Mouse (Mus musculus): ENCODE data around the gene Ptpn1.

Gene Ptpn1

DNA sequence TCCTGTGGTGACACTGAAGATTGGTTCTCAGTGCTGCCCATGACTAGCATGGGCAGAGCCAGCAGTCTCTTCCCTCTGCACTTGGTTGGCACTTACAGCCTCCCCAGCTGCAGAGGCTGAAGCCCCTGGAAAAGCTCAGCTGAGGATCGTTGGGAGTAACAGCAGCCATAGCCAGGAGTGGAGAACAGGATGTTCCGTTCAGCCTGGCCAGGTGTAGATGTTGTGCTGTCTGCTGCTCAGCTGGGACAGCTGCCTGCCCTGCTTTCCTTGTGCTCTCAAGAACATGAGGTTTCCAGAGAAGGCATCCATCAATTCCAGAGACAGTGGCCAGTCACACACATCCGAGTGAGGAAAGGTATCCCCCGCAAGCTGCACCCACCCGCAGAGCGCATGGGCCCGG lies 36.6 kb downstream of the Ptpn1 start:
- no peak for DNase-seq (ENCODE audit: low read depth in 2 of 2, low spot score in 2 of 2)

DNA sequence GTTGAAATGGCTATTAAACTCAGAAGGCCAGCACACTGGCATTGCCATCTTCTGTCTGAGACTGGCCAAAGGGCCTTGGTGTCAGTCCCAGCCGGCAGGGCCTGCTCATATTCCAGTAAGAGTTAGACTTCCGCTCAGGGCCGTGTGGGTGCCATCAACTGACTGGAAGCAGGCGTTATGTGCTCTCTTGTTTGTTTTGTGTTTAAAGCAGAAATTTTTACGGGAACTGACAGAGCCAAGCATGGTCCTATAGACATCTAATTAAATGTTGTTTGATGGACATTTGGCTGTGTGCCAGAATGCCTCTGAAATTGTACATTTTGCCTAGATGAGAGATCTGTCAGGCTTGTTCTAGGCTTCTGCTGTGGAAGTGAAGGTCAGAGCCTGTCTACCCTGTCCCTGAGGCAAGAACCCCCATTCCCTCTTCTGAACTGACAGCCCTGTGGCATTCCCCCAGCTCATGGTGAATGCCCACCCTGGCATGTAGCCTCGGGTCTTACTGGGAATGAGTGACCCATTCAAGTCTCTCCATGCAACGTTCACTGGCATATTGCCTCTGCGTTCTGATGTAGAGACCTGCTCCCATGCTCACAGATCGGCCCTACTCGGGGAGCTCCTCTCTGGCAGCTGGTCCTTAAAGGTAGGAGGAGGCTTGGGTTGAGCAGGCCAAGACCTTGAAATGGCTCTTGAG lies 38.1 kb downstream of the Ptpn1 start:
- no peak for DNase-seq (ENCODE audit: low read depth in 2 of 2, low spot score in 2 of 2)

DNA sequence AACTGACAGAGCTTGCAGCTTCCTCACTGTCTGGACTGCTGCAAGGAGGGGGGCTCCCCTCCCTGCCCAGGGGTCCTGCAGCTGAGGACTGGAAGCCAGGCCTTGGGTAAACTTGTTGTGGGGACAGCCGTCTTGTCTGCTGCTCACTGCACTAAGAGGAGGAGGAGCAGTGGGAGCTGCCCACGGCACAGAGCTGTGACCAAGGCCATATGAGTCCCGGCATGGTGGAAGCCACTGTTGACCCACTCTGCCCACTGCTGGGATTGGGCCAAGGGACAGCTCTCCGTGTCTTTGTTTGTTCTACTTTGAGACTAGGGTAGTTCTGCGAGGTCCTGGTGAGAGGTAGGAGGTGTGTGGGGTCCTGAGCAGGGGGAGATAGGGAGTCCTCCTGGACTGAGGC lies 40.3 kb downstream of the Ptpn1 start:
- DNase-seq (ENCODE audit: low read depth in 2 of 2, low spot score in 2 of 2): no peak

DNA sequence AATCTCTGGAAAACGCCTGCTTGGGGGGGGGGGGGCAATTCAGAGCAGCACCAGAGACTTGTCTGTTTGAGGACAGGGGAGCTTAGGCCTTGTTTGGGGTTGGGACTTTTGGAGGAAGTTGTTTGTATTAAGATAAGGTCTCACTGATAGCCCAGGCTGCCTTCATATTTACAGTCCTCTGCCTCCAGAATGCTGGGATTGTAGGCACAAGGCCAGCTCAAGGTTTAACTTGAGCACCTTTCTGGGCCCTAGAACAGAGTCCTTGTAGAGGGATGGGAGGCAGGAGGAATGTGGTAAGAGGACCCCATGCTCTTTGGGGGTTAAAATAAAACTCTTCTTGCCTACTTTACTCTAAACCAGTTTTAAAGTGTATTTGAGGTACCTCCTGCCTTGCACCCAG lies 41.0 kb downstream of the Ptpn1 start:
- no peak for DNase-seq (ENCODE audit: low read depth in 2 of 2, low spot score in 2 of 2)

DNA sequence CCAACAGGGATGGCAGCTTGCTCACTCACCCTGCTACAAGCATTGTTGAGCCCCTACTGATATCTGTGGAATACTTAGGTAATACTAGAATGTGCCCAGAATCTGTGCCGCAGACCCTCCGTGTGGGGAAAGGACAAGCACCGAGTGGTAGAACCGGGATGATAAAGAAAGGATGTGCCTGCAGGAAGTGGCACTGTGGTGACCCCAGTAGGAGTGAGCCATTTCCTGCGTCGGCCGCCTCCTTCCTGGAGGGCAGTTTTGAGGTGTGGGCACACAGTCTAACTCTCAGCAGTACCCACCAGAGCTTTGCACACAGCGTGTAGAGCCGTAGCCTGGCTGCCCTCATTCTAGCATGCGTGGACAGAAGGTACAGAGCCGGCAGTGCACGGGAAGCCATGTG lies 43.9 kb downstream of the Ptpn1 start:
- no peak for DNase-seq (ENCODE audit: low read depth in 2 of 2, low spot score in 2 of 2)

DNA sequence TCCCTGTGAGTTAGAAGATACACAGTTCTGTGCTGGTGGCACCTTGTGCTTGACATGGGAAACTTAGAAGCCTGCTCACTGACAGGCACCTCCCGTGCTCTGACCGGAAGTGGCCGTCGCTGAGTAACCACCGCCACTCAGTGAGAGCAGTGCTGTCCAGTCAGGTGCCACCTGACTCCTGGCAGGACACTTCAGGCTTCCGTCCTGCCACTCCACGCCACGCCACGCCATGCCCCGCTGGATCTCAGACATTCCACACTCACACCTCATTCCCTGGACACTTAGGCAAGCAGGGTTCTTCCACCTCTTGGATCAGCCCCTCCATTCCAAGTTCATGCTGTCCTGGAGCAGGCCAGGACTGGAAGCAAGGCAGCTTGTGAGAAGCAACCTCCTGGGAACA lies 46.4 kb downstream of the Ptpn1 start:
- DNase-seq (ENCODE audit: low read depth in 2 of 2, low spot score in 2 of 2): no peak

DNA sequence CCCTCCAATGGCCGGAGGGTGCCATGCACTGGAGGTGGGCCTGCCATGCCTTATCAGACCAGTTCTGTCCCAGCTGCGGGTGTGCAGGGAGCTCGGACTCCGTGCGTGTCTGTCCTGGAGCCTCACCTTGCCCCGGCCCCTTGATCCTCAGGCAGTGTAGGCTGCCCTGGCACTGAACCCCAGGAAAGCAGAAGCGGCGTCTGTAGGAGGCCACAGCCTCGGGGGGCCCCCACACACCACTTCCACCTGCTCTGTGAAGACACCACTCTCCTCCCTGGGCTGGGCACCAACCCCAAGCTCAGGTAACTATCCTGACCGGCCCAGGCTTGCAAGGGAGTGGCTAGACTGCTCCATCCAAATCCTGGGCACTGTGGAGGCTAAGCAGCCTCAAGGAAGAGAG lies 48.5 kb downstream of the Ptpn1 start:
- DNase-seq (ENCODE audit: low read depth in 2 of 2, low spot score in 2 of 2): no peak

DNA sequence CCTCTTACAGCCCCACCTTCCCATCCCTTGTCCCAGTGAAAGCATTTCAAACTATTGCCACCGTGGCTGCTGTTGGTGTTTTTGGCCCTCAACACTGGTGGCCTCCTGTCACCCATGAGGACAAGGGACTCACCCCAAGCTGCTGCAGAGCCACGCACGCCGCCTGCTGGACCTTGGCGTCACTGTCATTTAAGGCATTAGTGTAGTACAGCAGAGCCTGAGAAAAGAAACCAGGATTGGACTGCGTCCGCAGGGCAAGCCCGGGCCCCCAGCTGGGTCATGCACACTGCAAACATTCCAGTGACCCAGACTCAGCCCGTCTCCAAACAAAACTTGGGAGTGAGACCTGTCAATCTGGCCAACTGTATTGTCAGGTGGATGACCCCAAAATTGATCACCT lies 50.8 kb downstream of the Ptpn1 start:
- DNase-seq (ENCODE audit: low read depth in 2 of 2, low spot score in 2 of 2): no peak

DNA sequence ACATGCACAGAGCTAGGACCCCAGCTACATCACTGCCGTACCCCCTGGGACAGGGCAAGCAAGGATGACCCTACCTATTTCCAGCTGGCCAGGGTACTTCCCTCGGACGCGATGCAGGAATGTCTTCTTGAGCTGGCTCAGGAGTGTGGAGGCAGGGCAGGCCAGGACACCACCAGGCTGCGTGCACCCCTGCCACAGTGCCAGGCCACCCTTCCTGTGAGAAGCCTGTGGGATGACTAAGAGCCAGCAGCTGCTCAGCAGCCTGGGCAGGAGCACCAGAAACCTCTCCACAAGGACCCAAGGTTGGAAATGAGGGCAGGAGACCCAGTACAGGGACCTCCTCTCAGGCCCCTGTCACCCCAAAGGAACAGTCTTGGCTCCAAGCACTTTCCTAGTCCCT lies 52.5 kb downstream of the Ptpn1 start:
- DNase-seq (ENCODE audit: low read depth in 2 of 2, low spot score in 2 of 2): no peak

DNA sequence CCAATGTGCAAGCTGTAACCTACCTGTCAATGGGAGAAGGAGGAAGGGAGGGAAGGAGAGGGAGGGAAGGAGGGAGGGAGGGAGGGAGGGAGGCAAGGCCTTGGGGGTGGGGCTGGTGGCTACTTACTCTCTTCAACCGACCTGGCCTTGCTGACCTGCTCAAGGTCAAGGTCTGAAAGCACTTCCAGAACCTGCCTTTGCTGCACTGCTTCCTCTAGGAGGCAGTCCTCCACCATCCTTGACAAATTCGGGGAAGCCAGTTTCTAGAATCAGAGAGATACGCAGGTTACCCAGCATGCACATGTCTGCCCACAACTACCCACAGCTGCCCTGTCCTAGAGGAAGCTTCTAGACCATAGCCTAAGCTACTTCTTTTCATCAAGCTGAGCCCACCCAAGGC lies 53.1 kb downstream of the Ptpn1 start:
- no peak for DNase-seq (ENCODE audit: low read depth in 2 of 2, low spot score in 2 of 2)

DNA sequence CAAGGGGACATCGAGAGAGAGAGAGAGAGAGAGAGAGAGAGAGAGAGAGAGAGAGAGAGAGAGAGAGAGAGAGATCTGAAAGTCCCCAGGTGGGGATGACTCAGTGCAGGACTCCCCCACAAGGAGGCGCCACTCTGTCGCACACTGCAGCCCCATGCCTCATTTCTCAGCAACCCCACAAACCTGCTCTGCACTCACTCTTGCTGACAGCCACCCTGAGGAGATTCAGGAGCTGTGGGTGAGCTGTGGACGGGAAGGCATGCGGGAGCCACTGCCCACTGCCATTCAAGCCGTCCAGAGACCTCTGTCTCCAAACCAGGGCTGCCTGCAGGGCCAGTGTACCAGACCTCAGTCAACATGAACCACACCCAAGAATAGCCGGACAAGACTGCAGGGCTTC lies 54.9 kb downstream of the Ptpn1 start:
- peak; percentile 56 to 66 for DNase-seq (ENCODE audit: low read depth in 2 of 2, low spot score in 2 of 2)

DNA sequence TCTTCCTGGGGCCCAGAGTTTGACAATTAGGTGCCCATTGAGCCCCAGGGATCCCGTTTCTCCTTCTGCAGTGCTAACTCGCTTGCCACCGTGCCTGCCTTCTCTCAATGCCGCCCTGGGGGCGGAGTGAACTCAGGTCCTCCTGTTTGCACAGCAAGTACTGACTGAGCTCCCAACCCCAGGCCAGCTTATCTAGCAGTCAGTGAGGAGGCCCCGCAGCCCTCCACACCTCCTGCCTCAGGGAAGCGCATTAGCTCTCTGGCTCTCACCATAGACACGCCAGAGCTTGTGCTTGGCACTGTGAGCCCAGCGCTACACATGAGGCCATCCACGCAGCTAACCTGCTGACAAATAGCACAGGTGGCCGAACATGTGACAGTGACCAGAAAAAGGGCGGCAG lies 55.8 kb downstream of the Ptpn1 start:
- DNase-seq (ENCODE audit: low read depth in 2 of 2, low spot score in 2 of 2): no peak

DNA sequence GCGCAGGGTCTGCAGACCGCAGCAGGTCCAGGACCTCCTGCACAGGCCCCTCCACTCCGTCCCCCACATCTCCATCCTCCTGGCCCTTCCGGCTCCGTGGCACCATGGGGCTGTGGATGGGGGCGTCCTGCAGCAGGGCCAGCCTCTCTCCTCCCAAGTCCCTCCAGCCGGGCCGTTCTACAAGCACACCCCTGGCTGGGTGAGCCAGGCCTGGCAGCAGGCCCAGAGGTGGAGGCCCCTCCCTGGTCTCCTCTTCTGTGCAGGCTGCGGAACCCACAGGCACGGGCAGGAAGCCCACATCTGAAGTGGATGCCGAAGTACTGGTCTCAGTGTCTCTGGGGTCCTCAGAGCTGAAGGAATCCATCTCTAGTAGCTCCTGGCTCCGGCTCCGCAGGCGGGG lies 57.5 kb downstream of the Ptpn1 start:
- DNase-seq (ENCODE audit: low read depth in 2 of 2, low spot score in 2 of 2): peak; percentile 52 to 55

DNA sequence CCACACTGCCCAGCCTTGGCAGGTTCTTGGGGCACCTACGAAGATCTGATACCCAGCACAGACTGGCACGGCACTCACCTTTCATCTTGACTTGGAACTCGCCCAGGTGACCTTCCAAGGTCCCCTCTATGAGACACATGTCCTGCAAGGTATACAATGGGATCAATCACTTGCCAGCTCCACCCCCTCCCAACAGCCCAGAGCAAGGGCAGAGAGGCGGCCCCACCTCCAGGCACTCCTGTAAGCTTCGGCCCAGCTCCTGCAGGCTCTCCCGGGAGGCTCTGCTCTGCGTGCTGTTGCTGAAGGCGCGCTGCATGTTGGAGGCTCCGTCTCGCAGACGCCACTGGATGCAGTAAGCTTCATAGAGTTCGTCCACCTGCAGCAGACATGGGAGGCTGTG lies 61.4 kb downstream of the Ptpn1 start:
- no peak for DNase-seq (ENCODE audit: low read depth in 2 of 2, low spot score in 2 of 2)

DNA sequence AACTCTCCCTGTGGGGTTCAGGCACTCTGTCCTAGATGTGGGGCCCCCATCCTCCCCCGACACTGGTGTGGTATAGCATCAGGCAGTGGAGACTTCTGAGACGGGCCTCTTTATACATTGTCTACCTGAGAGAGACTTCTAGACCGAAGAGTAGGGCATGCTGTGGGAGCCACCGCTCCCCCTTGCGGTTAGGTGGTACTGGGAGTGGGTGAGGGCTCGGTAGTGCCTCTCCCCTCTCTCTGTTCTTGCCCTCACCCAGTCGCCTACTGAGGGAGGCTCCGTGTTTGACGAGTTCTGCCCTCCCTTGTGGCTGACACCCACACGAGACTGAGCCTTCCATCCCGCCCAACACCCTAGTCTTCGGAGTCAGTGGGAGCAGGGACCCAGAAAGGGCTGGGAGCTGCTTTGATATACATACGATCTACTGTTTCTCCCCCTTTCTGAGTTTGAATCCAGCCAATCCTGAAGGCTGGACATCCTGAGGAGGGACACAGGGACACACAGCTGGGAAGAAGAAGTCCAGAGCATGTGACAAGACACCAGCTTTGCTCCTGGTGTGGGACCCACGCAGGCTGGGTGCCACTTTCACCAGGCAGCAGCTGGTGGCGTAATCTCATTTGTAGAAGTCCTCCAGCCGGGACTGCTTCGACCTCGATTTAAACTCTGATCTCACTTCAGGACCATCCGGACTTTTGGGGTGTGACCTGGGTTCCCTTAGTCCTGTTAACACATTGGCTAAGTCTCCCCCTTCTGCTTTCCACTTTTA lies 64.2 kb downstream of the Ptpn1 start:
- no peak for DNase-seq (ENCODE audit: low read depth in 2 of 2, low spot score in 2 of 2)

DNA sequence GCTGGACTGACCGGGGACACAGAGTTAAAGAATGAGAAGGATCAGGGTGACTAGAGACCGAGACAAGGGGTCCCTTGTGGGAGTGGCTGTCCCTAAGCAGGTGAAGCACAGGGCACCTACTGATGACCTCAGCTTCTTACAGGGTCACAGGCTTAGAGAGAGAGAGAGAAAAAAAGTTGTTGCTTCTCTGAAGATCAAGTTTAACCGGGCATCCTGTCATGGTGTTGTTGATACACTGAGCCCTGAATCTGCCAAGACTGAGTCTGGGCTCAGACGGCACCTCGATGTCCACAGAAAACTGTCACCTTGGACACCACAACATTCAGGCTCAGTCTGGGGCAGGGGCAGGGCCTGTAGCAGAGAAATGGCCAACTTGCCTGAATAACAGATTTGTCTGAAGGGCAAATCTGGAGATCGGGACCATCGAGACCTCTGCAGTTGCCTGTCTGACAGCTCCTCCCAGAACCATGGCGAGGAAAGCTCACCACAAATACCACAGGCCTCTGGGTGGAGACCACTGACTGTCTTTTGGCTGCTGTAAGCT lies 64.9 kb downstream of the Ptpn1 start:
- peak in 1 of 2 experiments; percentile 26 for DNase-seq (ENCODE audit: low read depth in 2 of 2, low spot score in 2 of 2)

DNA sequence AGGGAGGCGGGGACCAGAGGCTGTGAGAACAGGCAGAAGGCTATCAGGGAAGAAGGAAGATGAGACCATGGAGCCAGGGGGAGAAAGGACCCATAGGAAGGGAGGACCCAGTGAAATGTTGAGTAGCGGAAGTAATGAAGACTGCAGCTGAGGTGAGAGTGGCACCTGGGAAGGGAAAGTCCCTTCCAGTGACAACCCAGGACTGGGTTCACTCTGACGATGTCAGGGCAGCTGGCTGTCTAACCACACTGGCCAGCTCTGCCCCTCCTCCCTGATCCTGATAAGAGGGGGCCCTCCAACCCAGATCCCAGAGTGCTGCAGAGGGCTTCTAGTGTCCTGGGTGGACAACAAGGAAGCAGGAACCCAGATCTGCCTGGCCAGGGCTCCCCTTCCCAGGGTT lies 65.7 kb downstream of the Ptpn1 start:
- DNase-seq (ENCODE audit: low read depth in 2 of 2, low spot score in 2 of 2): peak; percentile 39 to 42

DNA sequence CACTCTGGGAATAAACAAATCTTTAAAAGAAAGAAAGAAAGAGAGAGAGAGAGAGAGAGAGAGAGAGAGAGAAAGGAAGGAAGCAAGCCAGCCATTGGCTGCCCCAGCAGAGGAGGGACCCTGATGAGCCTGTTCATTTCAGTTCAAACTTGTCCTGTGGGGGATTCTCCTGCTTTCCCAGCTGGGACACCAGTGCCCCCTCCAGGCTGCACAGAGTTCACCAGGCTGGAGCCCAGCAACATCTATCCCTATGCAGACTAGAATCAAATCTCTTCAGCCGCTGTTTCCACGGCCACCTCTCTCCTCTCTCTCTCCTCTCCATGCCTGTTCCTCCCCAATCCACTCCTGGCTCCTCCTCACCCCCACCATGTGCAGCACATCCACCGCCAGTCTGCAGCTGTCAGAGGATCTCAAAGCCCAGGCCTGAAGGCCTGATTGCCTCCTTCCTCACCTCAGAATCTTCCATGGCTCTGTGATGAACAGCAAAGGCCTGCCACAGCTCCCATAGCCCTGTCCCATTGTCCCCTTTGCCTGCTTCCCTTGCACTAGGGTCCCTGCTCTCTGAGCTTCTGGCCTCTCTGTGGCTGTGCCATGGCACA lies 67.4 kb downstream of the Ptpn1 start:
- DNase-seq (ENCODE audit: low read depth in 2 of 2, low spot score in 2 of 2): no peak

DNA sequence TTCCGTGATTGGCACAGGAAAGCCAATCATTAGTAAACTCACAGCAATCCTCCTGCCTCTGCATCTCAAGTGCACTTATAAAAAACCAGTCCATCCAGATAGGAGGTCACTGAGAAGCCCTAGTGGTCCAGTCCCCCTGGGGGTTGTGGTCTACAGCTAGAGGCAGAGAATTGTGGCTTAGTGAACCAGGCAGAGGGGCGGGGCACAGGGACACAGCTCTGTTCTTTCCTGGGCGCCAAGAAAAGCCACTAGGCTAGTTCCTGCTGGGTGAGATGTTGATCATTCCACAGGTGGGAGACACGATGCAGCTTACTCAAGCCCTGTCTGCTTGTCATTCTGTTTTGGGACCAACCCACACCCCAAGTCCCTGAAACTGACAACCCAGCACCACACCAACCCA lies 70.3 kb downstream of the Ptpn1 start:
- DNase-seq (ENCODE audit: low read depth in 2 of 2, low spot score in 2 of 2): no peak

DNA sequence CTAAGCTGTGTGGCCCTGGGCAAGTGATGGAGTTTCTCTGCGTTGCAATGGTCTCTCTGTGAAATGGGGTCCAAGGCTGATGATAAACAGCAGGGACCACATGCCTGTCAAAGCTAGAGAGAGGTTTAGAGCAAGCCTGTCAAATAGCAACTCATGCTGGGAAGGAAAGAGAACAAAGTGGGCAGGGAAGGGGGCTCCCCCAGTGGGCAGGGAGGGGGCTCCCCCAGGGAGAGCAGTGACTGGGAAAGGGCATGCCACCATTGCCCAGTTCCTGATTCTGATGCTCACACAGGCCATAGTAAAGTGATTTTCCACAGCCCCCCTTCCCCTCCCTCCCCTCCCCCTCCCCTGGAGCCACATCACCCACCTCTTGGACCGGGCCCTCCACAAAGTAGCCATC lies 71.0 kb downstream of the Ptpn1 start:
- no peak for DNase-seq (ENCODE audit: low read depth in 2 of 2, low spot score in 2 of 2)

DNA sequence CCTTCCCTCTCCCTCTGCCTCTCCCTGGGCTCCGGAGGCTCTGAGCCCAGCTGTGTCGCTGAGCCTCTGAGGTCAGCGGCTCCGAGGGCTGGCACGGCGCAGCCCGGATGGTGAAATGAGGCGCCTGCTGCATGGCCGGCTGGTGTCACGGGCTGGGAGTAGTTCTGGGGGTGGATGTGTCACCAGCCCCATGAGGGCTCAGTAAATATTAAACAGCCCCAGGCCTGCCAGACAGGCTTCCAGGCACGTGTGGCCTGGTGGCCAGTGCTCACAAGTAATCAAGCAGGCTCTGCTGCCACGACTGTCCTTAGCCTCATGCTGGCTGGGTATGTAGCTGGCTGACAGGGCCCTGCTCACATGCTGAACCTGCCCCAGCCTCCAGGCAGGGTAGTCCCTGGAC lies 71.6 kb downstream of the Ptpn1 start:
- no peak for DNase-seq (ENCODE audit: low read depth in 2 of 2, low spot score in 2 of 2)

DNA sequence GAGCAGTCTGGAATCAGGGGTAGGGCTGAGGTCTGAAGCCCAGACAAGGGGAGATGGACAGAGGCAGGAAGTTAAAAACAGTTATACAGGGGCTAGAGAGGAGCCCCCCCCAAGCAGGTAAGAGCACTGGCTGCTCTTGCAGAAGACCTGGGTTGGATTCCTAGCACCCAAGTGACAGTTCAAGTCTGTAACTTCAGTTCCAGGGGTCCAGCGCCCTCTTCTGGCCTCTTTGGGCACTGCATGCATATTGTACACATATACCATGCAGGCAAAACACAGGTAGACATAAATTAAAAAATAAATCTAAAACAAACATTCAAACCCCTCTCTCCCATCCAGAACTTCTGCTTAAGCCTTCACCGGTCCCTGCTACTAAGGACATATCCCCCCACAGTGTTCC lies 72.5 kb downstream of the Ptpn1 start:
- DNase-seq (ENCODE audit: low read depth in 2 of 2, low spot score in 2 of 2): no peak
